Mouse (Mus musculus): ENCODE data around the gene Gkn1. TPM values are rescaled to one million over a fixed set of nuclear protein-coding genes. Genes with fewer than 3 reads are reported as not detected.
A peak's percentile ranks its signal among the peaks of the same experiment; 100 is the strongest.

The Gkn1 gene
- total RNA-seq, 2 experiments from 2014 or later: not detected

- no peak for DNase-seq (ENCODE audit: low spot score in 2 of 2)
Measured at GRCm38 (mm10) chr6:87326932-87327331, 23.8 kb downstream of the Gkn1 start.

- peak; percentile 34 to 46 for DNase-seq (ENCODE audit: low spot score in 2 of 2)
Measured at GRCm38 (mm10) chr6:87323381-87323780, 27.4 kb downstream of the Gkn1 start.

DNA sequence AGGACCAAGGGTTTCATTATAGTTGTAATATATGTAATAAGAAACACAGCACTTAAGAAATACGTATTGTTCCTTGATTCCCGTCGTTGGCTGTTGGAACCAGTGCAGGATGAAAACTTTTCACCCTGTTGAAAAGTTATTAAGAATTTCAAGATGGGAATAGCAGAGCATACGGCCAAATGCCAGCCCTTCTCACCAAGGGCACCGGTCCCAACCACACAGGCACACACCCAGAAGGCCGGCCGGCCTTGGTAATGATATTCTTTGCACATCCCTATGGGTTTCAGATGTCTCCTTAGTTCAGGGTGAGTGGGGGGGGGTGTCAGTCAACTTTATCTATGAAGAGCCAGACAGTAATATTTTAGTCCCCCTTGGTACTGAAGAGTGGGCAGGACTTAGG is 32.1 kb downstream of the Gkn1 start:
- no peak for DNase-seq (ENCODE audit: low spot score in 2 of 2)

- no peak for DNase-seq (ENCODE audit: low spot score in 2 of 2)
Measured at GRCm38 (mm10) chr6:87316966-87317365, 33.8 kb downstream of the Gkn1 start.

DNA sequence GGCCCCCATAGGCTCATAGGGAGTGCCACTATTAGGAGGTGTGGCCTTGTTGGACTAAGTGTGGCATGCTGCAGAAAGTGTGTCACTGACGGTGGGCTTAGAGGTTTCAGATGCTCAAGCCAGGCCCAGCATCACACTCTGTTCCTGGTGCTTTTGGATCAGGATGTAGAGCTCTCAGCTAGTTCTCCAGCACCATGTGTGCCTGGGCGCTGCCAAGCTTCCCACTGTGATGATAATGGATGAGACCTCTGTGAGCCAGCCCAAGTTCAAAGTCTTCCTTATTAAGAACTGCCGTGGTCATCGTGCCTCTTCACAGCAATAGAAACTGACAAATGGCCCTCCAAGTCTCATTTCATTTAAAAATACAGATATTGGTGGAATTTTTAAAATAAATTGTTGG is 38.0 kb downstream of the Gkn1 start:
- DNase-seq (ENCODE audit: low spot score in 2 of 2): no peak

GRCm38 (mm10) chr6:87304486-87304885 is 46.3 kb downstream of the Gkn1 start:
- no peak for DNase-seq (ENCODE audit: low spot score in 2 of 2)

DNA sequence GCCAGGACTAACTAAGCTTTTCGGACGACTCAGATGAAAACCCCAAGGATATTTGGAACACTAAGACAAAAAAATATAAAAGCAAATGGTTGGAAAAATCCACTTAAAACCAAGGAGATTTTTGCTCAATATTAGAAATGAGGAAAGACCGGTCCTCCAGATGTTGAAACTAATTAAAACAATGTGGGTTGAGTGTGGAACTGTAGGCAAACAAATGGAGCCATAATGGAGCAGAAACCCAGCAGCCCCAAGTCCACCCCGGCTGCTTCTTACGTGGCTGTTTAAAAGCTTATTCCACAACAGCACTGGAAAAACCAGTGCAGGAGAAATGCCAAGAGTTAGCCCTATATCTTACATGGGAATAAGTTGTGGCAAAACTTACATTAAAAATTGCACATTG is 48.0 kb downstream of the Gkn1 start:
- DNase-seq (ENCODE audit: low spot score in 2 of 2): no peak

DNA sequence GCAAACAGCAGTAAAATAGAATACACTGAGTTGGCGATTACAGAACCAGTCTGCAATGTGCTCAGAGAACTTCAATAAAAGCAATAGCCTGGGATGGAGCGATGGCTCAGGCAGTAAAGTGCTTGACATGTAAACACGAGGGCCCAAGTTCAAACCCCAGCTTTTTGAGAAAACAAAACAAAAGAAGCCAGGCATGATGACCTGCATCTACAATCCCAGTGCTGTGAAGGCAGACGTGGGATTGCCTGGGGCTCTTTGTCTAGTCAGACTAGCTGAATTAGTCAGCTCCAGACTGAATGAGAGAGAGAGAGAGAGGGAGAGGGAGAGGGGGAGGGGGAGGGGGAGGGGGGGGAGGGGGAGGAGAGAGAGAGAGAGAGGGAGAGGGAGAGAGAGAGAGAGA is 48.8 kb downstream of the Gkn1 start:
- no peak for DNase-seq (ENCODE audit: low spot score in 2 of 2)

Other genes starting within 250 kb of the Gkn1 start
- not detected for gene D6Ertd527e, start 246.2 kb downstream of the Gkn1 start, total RNA-seq (2021)
- gene Antxr1, start 15.1 kb downstream of the Gkn1 start, total RNA-seq (2021): 10 to 100 TPM; 15.4 to 16.5 TPM
- gene Gkn2, start 22.4 kb upstream of the Gkn1 start, total RNA-seq (2021): not detected
- gene Gkn3, start 38.0 kb upstream of the Gkn1 start, total RNA-seq (2021): 1 to 10 TPM; 1.0 to 1.8 TPM
- gene Bmp10, start 78.1 kb upstream of the Gkn1 start, total RNA-seq (2021): under 1 TPM; 0.09 TPM
- 1 to 10 TPM; 3.5 to 4.5 TPM for gene Arhgap25, start 182.3 kb upstream of the Gkn1 start, total RNA-seq (2021)
- gene Prokr1, start 239.8 kb upstream of the Gkn1 start, total RNA-seq (2021): 1 to 10 TPM in 1 of 2 experiments, under 1 TPM in 1; 0.59 to 1.1 TPM